Mouse (Mus musculus) stomach, postnatal 0 days (tissue): Measurements from ENCODE around the gene Fbxo21. TPM values are rescaled to one million over a fixed set of nuclear protein-coding genes. Genes with fewer than 3 reads are reported as not detected.

Experiments
- ATAC-seq: fragments of 200-750 bp; cut with Nextera tagmentation; 2 replicates; pipeline ENCODE4 v1.8.0; 2017; ENCODE audit not compliant: low FRiP score, low TSS enrichment
- DNase-seq: peaks from one replicate; pipeline ENCODE4 v3.0.0-alpha.2; 2016; ENCODE audit warnings: low spot score
- H3K27ac ChIP-seq: fragments of 300-500 bp; sonication (generic); replicated peaks from 2 replicates; pipeline ENCODE4 v1.5.1; 2014; ENCODE audit warnings: mild to moderate bottlenecking, control low read depth
- H3K27me3 ChIP-seq: fragments of 300-500 bp; sonication (generic); 2 replicates; pipeline ENCODE4 v1.6.1; 2014; ENCODE audit warnings: low read length; ENCODE audit not compliant: control insufficient read depth, insufficient read depth
- H3K36me3 ChIP-seq: fragments of 300-500 bp; sonication (generic); 2 replicates; pipeline ENCODE4 v1.6.1; 2014; ENCODE audit warnings: low read length, mixed read lengths; ENCODE audit not compliant: control insufficient read depth, insufficient read depth
- H3K4me1 ChIP-seq: fragments of 300-500 bp; sonication (generic); replicated peaks from 2 replicates; pipeline ENCODE4 v1.6.1; 2014; ENCODE audit warnings: antibody characterized with exemption; ENCODE audit not compliant: control insufficient read depth, insufficient read depth
- H3K4me2 ChIP-seq: fragments of 300-500 bp; sonication (generic); replicated peaks from 2 replicates; pipeline ENCODE4 v1.6.1; 2014; ENCODE audit warnings: low read depth, mild to moderate bottlenecking, control low read depth, moderate library complexity
- H3K4me3 ChIP-seq: fragments of 300-500 bp; sonication (generic); 2 replicates; pipeline ENCODE4 v1.5.1; 2014; ENCODE audit warnings: low read depth, low read length, control low read depth
- H3K9ac ChIP-seq: fragments of 300-500 bp; sonication (generic); 2 replicates; pipeline ENCODE4 v1.6.1; 2014; ENCODE audit warnings: mild to moderate bottlenecking, low read length, control low read depth, mixed read lengths
- H3K9me3 ChIP-seq: fragments of 300-500 bp; sonication (generic); 2 replicates; pipeline ENCODE4 v1.6.1; 2016; ENCODE audit warnings: low read length; ENCODE audit not compliant: control insufficient read depth
- CTCF ChIP-seq: IDR thresholded peaks from 2 replicates; pipeline ENCODE4 v1.5.1; 2016; ENCODE audit warnings: antibody characterized with exemption, low read depth, mild to moderate bottlenecking, moderate library complexity
- EP300 ChIP-seq: optimal IDR thresholded peaks from 2 replicates; pipeline ENCODE3; 2016; ENCODE audit warnings: antibody characterized with exemption
- WGBS: fragments of 180-500 bp; shearing (Covaris S2); extraction: QIAGEN DNeasy Blood & Tissue Kit; methylation state at CpG from one replicate; pipeline ENCODE4 v1.1.7; 2014; 5-methylcytosine and 5-hydroxymethylcytosine counted together
- polyA plus RNA-seq: library from polyadenylated mRNA; unstranded; fragments of >200 nt; fragmentation: Nextera tagmentation; extraction: Ambion mirVana; gene quantifications from 2 replicates; pipeline ENCODE4 v1.2.1, GENCODE M21; 2015

Fbxo21 gene
- polyA plus RNA-seq, 1 experiment from 2014 or later: 19.2 TPM

DNA sequence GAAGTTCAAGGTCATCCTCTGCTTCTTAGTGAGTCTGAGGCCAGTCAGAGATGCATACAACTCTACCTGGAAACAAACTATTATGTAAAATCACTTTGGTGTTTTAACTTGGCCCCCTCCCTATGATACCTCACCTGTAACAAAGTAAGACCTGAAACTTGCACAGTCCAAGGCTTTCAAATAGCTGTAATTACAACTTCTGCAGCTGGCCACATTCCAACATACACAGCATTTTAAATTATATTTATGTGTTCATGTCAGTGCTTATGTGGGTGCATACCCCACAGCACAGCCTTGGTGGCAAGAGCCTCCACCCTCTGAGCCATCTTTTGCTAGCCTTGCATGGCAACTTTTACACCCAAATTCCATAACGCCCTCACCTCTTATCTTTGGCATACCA lies 58.1 kb downstream of the Fbxo21 start:
- H3K36me3 ChIP-seq: no peaks in the 10 kb centered on the region
- no peaks in the 10 kb centered on the region for H3K9me3 ChIP-seq
- 82% methylated on average over 1 of the region's 1 CpGs for WGBS
- H3K27ac ChIP-seq: no peak overlapping the region
- TF ChIP-seq EP300 (no peak), CTCF (no peak)
- H3K4me3 ChIP-seq: no peak overlapping the region
- H3K27me3 ChIP-seq: no peaks in the 10 kb centered on the region
- ATAC-seq (no peak), DNase-seq (no peak)
- no peaks in the 10 kb centered on the region for H3K4me1 ChIP-seq
- no peak overlapping the region for H3K4me2 ChIP-seq
- H3K9ac ChIP-seq: no peak overlapping the region

DNA sequence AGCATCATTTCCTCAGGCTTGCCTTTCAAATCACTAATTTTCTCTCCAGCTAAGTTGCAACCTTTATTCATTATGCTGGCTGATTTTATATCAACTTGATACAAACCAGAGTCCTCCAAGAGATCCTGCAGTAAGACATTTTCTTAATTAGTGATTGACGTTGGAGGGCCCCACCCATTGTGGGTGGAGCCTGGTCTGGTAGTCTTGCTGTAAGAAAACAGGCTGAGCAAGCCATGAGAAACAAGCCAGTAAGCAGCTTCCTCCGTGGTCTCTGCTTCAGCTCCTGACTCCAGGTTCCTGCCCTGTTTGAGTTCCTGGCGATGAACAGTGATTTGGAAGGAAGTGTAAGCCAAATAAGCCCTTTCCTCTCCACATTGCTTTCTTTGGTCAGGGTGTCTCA lies 59.3 kb downstream of the Fbxo21 start:
- DNase-seq (peak; percentile 48), ATAC-seq (no peak)
- Histone ChIP-seq H3K4me2 (no peak overlapping the region), H3K9ac (no peak overlapping the region), H3K27ac (peak overlapping the region; percentile 53), H3K4me3 (no peak overlapping the region), H3K9me3 (no peaks in the 10 kb centered on the region), H3K36me3 (no peaks in the 10 kb centered on the region), H3K4me1 (no peaks in the 10 kb centered on the region), H3K27me3 (no peaks in the 10 kb centered on the region)
- WGBS: 48% methylated on average over 3 of the region's 3 CpGs
- no peak for TF ChIP-seq EP300
- no peak for TF ChIP-seq CTCF

DNA sequence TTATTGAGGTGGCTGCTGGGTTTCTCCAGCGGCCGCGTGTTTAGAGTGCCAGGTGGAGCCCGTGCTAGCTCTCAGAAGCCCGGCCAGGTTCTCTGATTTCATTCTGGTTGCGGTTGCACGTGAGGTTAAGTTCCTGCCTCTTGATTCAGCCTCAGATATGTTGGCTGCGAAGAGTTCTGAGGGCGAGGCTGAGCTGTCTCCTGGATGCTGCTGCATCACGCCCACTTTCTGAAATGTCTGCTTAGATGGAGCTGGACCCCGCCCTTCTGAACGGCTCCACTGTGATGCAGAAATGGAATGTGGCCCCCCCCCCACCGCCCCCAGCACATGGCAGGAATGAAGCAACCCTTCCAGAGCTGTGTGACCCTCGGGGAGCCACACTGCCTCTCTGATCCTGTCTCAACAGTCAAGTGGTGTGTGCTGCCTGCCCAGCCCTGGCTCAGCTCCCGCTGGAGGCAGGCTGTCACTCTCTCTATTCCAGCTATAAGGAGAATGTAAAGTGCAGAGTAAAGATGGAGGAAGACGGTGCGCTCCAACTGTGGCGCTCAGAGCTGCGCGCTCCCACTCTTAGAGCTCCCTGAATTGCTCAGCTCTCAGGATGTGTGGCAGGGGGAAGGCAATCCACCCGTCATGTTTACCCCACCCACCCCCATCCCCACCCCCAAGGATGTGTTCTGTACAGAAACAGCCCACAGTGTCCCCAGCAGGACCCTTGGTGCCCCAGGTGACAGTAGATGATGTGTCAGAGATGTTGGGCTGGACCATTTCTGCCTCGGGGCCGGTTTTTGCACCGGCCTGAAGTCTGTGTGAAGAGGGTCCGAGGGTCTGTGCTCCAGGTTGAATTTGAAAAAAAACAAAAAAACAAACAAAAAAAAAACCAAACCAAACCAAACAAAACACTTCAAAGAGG lies 60.6 kb downstream of the Fbxo21 start:
- no peak for TF ChIP-seq EP300
- no peak for TF ChIP-seq CTCF
- Histone ChIP-seq H3K9ac (no peak overlapping the region), H3K27me3 (no peaks in the 10 kb centered on the region), H3K4me1 (no peaks in the 10 kb centered on the region), H3K4me2 (no peak overlapping the region; the same call in 1 of the 2 replicates), H3K9me3 (no peaks in the 10 kb centered on the region), H3K27ac (no peak overlapping the region; the same call in 1 of the 2 replicates), H3K4me3 (no peak overlapping the region), H3K36me3 (no peaks in the 10 kb centered on the region)
- no peak for DNase-seq
- 39% methylated on average over 25 of the region's 25 CpGs for WGBS
- ATAC-seq: no peak; the same call in 1 of the 2 replicates

DNA sequence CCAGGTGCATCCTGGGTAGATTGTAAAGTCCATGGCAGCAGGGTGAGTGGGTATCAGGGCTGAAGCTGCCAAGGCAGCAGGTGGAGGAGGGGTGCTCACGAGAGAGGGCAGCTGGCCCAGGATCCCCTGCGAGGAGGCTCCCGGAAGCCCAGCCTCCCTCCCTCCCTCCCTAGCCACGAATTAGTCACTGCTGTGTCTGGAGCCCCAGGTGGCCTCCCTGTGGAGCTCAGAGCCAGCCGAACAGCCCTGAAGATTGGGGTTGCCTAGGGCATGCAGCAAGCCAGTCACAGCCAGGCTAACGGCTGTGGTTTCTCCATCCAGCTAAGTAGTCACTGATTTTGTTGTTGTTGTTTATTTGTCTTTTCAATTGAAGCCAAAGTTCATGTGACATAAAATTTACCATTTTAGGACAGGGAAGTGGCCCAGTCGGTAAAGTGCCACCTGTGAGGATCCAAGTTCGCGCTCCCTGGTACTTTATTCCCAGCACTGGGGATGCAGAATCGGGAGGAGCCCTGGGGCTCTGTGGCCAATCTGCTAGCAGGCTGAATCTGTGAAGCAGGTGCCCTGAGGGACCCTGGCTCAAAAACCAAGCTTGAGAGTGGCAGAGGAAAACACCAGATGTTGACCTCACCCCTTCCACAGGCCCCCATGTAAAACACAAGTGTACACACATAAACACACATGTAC lies 61.4 kb downstream of the Fbxo21 start:
- H3K4me2 ChIP-seq: no peak overlapping the region
- no peaks in the 10 kb centered on the region for H3K4me1 ChIP-seq
- no peaks in the 10 kb centered on the region for H3K9me3 ChIP-seq
- WGBS: 16% methylated on average over 10 of the region's 10 CpGs
- ATAC-seq: peak; percentile 87
- no peak overlapping the region for H3K4me3 ChIP-seq
- DNase-seq: peak; percentile 84
- no peaks in the 10 kb centered on the region for H3K36me3 ChIP-seq
- H3K9ac ChIP-seq: no peak overlapping the region
- 0 out of 2 replicates have a peak overlapping the region, but pooled peaks have one; percentile 14 for H3K27ac ChIP-seq
- H3K27me3 ChIP-seq: no peaks in the 10 kb centered on the region
- no peak for TF ChIP-seq EP300
- no peak for TF ChIP-seq CTCF

DNA sequence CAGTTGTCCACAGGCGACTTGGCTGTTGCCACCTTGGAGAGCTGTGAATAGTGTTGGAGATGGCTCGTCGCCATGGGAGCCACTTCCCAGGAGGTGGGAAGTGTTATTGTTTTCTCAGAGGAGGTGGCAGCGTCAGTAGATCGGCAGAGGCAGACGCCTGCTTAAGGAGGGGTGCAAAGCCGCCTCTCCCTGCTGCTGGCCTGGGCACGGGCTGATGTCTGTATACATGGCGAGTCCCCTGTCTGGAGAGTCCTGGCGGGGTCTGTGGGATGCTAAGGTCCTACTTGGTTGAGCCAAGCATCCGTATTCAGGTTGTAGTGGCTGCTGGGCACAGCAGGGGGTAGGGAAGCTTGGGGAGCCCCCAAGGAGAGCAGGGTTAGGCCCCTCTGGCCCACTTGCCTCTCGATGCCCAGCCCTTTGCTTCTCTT lies 62.7 kb downstream of the Fbxo21 start:
- TF ChIP-seq EP300: no peak
- TF ChIP-seq CTCF: no peak
- WGBS: 34% methylated on average over 12 of the region's 12 CpGs
- no peak for ATAC-seq

More for the DNA sequence above, 62.7 kb downstream of the Fbxo21 start:
- Histone ChIP-seq H3K9ac (peak overlapping the region; percentile 35; the same call in 1 of the 2 replicates), H3K9me3 (no peaks in the 10 kb centered on the region), H3K36me3 (no peaks in the 10 kb centered on the region), H3K4me1 (no peaks in the 10 kb centered on the region), H3K4me3 (no peak overlapping the region), H3K27me3 (no peaks in the 10 kb centered on the region), H3K27ac (no peak overlapping the region), H3K4me2 (no peak overlapping the region)
- DNase-seq: no peak
